Mouse (Mus musculus) thymus, adult 18-20 months (tissue): ENCODE measurements around the gene Dhrs11.
"Not testable (repeated sequence)": the region's sequence is repeated elsewhere in the genome, so short reads cannot be mapped to it uniquely, and the experiment has no call there.

Source experiments
- DNase-seq, 2 experiments: peaks; one replicate each; pipeline ENCODE4 v3.0.0; 2022; ENCODE audit warnings: mixed read lengths in 2 of 2

Gene Dhrs11

DNA sequence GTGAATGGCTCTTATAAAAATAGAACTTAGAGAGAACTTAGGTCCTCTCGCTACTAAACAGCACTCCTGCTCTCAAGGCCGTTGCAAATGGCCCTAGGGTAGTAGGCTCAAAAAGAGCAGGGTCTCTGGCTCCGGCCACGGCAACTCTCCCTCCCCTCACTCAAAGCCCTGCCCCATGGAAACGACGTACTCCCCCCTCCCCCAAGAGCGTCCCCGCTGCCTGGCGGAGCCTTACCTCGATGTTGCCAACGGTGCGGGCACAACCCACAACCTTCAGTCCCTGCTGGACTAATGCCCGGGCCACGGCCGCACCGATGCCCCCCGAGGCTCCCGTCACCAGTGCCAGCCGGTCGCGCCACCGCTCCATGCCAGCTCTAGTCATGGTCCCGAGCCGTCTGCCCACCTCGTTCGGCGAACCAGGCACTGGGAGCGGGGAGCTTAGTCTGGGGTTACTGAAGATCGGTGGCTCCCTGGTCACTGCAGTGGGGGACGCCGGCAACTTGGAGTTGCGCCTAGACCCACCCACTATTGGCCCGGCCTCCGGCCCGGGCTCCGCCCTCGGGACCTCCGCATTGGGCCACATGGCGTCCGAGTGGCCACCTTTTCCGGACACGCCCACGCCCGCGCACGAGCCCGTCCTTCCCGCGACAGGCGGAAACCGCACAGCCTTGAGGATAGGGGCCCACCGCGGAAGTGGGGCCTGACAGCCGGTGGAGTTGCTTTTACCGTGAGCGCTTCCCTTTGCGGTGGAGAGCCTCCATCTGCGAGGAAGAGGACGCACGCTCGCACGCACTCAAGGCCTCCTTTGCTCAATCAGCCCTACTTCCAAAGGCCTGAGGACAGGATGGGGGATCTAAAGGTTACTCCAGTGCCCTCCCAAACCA, at the start of gene Dhrs11:
Gene Dhrs11 (minus strand): TSS at position 479 of the 884 bp plus-strand sequence.
- peak; percentile 73 to 82 for DNase-seq

DNA sequence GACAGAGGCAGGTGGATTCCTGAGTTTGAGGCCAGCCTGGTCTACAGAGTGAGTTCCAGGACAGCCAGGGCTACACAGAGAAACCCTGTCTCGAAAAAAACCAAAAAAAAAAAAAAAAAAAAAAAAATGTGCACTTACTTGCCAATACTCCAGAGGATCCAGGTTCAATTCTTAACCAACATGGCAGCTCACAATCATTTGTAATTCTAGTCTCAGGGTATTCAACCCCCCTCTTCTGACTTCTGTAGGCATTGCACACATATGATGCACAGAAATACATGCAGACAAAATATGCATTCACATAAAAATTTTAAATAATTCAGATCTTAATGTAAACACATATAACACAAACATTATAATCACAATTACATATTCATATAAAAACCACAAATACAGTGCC, 47.2 kb upstream of the Dhrs11 start:
- DNase-seq: not testable (repeated sequence)

DNA sequence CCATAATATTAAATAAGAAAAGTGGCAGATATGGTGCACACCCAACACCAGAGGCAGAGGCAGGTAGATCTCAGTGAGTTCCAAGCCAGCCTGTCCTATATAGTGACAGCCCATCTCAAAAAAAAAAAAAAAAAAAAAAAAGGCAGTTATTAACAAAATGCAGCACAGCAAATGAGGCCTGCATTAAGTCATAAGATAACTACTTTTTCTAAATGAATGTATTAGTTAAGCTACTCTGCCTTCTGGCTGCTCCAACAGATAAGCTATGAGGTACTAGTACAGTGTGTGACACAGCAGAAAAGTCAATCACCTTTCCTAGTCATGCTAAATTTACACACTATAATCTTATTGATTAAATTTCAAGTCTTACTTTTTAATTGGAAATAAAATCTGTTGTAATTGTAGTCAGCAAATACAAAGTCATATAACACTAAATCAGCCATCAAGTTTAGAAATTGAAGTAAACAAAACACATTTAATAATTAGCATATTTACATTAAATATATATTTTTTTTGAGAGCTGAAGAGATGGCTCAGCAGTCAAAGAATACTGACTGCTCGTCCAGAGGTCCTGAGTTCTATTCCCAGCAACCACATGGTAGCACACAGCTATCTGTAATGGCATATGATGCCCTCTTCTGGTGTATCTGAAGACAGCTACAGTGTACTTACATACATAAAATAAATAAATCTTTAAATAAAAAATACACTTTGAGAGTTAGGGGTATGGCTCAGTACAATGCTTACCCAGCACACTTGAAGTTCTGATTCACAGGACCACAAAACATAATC, 44.4 kb upstream of the Dhrs11 start:
- DNase-seq: no peak

DNA sequence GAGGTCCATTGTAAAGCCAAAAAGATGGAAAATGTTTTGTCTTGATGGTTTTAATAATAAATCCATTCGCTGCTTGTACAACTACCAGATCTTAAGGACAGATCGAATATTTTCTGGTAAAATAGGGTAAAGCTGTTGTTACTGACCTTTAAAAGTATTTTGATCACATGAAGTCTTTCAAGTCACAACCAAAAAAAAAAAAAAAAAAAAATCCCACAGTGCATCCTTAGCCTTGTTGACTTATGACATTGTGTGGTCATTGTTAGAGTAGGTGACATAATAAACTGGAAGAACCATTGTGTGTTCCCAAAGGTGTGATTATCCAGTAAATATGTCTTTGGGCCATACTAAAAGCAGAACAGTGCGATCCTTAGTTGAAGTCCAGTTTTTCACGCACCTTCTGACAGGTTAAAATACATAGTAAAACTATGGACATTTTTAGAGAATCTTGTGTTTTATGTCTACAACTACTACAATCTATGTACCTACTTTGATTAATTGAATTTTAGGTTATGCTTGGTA, 42.8 kb upstream of the Dhrs11 start:
- no peak for DNase-seq

DNA sequence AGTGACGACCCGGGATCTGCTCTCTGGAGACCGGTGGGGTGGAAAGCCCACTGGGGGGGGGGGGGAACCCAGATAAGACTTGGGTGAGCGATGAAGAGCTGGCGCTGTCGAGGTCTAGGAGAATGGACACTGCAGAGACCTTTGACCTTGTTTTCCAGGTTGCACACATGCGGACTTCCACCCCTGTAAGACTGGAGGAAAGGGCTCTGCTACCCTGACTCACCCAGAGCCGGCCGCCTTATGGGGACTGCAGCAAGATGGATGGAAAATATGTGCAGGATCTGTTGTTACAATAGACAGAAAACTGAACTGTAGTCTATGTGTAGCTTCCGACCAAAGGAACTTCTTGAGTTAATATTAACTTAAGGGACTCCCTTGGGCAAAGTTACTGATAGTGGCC, 42.3 kb upstream of the Dhrs11 start:
- no peak for DNase-seq

DNA sequence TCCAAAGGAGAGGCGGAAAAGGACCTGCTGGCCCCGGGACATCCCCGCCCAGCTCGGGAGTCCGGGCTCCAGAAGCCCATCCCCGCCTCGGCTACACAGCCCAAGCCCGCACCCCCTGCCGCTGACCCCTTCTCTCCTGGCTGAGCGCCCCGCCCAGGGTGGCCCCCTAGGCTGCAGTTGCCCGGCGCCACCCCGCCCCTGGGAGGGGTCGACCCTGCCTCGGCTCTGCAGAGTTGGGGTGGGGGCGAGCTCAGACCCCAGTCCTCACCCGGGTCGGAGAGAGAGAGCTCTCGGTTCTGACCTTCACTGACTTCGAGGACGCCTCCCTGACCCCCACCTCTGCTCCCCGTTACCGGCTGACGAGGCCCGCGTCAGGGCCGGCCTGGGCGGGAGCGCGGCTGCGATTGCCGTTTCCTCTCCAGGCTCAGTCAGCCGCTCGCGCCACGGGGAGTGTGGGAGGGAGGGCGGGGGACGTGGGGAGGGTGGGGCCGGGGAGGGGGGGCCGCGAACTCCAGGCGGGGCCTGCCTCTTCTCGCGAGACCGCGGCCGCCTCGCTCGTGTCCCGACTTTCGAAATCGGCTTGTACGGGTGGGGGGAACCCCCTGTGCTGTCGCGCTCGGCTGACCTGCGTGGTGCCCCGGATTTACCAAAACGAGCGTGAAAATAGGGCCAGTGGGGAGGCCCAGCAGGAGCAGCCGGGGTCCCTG, 41.7 kb upstream of the Dhrs11 start, which contains the start of gene Ggnbp2:
Gene Ggnbp2 (minus strand): TSS at position 481 of the 707 bp plus-strand sequence.
- peak; percentile 86 to 92 for DNase-seq

DNA sequence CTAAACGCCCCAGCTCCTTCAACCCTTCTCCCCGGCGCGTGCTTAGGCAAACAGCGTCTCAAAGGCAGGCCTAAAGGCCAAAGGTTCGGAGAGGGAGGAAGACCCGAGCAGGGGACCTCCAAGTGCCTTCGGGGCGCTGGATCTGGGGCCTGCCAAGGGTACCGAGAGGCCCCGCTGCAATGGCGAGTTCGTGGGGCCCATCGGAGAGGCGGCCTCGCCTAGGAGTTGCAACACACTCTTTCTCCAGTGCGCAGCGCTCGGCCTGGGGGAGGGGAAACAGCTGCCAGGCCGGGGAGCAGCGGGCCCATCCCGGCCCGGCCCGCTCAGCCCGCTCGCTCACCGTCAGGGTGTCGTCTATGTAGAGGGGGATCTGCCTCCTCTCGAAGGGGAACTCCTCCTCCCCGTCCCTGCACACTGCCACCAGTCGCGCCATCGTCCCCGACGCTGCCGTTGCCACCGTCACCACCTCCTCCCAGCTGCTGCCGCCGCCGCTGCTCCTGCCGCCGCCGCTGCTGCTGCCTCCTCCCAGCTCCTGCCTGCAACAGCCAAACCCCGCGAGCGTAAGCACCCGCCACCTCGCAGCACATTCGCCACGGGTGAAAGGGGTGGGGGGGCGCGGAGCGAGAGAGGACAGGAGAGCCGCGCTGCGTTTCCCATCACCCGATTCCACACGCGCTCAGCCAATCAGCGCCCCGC, 40.9 kb upstream of the Dhrs11 start:
- DNase-seq: peak; percentile 94 to 95

DNA sequence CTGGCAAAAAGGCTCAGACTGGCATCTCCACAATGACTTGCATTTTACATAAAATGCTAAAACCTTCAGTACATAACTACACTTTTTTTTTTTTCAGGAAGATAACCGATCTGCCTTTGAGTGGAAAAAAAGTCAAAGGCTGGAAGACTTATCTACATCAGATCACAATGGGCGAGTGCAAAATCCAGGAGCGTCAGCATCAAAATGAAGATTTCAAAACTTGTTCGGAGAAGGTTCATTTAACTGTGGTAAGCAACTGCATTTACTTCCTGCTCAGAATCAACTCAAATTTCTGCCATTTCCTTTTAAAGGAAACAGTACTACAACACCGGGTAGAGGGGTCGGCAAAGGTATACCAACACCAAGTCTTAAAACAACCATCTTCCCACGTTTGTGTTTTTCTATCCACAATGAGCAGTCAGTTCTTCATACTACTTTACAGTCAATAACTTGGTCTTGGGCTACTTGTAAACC, 40.0 kb upstream of the Dhrs11 start:
- DNase-seq: no peak

DNA sequence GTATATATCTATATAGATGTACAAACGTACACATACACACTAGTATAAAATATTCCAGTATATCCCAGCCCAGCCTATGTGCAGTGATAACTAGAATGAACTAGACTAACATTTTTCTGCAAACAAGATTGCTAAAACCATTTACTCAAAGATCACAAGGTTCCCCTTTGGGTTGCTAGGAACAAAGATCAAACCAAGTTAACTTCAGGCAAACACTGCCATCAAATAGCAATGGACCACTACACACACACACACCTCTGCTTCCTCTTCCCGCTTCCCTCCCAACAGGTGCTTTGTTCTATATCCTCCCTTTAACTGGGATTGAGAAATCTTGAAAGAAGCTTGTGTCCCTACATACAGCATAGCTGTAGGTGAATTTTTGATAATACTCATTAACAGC, 38.8 kb upstream of the Dhrs11 start:
- no peak for DNase-seq

DNA sequence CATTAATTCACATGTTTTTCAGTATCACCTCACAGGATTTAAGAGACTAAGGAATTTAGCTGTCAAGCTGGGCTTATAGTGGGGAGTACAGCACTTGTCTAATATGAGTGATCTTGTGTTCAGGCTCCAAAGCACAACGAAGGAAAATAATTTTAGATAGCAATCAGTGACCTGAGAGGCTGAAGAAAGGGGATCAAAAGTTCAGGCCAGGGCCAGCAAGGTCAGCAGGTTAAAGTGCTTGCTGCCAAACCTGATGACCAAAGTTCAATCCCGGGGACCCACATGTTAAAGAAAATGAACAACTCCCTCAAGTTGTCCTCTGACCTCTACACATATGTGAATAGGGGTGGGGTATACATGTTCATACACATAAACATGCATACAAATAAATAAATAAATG, 36.5 kb upstream of the Dhrs11 start:
- no peak for DNase-seq

DNA sequence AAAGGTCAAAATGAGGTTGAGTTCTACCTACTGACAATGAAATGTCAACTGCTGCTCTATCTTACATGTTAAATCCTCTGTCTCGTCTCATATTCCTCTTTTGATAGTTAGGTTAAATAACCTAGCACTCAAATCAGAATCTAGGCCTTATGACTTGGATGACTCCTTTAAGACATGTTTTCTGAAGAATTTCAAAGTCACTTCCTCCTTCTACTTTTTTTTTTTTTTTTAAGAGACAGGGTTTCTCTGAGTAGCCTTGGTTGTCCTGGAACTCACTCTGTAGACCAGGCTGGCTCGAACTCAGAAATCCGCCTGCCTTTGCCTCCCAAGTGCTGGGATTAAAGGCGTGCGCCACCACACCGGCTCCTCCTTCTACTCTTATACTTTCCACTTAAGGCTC, 26.5 kb upstream of the Dhrs11 start:
- no peak for DNase-seq

DNA sequence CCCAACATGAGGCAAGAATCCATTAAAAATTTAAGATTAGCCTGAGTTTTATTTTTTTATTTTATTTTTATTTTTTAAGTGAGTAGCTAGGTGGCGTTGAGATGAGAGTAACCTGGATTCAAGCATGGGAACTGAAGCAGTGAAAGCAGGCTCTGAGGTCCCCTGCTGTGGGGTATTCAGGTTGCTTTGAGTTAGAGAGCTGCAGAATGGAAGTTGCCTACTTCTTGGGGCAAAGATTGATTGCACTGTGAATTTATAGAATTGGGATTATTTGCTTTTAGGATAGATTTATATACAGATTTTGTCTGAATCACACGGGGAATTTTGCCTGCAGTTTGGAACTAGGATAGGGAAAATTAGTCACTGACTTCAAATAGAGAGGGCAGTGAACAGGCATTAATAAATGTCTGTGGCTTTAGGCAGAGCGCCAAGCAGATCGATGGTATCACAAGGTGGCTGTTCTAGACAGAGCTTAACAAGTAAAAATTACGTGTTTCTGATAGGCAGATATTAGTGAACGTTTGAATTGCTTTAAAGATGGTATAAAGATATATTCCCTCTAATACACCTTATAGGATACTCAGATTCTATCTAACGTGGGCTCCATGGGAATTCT, 18.8 kb upstream of the Dhrs11 start:
- no peak for DNase-seq

DNA sequence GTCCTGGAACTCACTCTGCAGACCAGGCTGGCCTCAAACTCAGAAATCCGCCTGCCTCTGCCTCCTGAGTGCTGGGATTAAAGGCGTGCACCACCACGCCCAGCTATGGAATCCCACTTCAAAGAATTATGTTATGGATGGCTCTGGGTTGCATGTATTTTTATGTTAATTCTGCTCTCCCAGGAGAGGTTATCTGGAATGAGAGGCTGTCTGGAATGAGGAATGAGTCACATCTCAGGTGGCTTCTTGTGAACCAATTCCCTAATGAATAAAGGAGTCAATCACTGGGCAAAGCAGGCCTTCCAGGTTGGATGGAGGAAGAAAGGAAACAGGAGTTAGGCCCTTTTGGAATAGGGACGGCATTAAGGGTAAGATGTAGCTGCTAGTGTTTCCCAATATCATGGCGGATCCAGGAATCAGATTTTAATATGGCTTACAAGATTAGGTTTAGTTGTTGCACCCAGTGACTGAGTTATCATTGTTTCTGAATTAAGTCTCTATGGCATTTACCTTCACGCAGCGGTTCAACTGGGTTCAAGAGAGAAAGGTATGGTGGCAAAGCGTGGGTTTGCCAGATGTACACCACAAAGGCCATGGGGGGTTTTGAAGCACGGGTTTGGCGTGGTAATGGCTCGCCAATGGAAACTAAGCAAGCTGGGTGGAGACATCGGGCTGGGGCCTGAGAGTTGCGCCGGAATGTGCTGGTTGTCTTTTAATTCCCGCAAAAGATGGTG, 18.1 kb upstream of the Dhrs11 start:
- DNase-seq: no peak

DNA sequence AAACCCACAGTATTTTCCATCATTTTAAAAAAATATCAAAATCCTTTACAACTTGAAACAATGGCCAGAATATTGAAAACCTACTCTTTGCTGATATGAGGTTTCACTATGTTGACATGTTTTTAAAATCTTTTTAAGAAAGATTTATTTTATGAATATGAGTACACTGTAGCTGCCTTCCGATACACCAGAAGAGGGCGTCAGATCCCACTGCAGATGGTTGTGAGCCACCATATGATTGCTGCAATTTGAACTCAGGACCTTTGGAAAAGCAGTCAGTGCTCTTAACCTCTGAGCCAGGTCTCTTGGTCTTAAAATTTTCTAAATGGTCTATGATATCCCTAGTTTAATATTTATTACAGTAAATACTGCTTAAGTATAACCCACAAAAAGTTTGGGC, 10.5 kb upstream of the Dhrs11 start:
- DNase-seq: no peak

DNA sequence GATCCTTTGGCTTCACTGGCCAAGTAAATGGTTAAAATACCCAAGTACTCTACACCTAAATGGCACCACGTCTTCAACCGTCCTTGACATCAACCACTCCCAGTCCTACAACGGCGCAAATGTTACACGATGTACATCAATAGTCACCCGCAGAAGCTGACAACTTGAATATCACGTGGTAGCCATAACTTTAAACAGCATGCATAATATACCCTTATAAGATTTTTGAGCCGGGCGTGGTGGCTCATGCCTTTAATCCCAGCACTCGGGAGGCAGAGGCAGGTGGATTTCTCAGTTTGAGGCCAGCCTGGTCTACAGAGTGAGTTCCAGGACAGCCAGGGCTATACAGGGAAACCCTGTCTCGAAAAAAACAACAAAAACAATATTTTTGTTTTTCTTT, 701 bp upstream of the Dhrs11 start:
- DNase-seq: not testable (repeated sequence)

DNA sequence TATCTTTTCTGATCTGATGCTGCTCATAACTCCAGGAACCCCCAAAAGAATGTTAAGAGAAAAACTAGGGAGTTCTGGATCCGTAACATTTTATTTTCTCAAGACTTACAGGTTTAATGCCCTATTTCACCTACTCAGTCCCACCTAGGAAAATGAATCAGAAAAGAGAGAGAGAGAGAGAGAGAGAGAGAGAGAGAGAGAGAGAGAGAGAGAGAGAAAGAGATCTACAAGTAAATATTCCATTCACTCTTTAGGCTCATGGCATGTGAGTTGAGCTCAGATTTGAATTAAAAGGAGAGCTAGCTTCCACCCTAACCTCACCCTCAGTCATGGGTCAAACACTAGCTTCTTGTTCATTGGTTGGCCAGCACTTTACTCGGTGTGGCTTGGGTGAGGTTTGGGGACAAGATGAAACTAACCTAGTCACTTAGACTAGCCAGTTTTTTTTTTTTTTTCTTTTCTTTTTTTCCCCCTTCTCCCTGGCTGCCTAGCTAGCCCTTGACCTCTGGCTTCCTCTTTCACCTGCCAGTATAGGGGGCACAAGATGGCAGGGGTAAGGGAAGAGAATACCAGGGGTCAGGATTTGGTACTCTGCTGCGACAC, 792 bp downstream of the Dhrs11 start:
- DNase-seq: no peak

DNA sequence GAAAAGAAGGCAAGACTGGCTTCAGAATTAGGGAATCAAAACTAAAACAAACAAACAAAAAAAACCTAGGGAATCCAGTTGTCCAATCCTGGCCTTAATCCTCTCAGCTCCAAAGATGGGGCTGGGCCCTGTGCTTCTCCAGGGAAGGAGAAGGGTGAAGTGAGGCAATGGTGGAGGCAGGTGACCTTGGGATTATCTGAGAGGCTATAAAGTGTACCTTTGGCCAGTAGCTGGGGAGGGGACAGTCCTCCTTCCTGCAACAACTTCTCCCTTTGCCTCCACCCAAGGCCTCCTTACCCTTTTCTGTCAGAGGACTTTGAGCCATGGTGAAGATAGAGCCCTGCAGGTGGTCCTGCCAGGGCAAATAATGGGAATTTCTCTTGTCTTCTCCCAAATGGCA, 1.3 kb downstream of the Dhrs11 start:
- no peak for DNase-seq

DNA sequence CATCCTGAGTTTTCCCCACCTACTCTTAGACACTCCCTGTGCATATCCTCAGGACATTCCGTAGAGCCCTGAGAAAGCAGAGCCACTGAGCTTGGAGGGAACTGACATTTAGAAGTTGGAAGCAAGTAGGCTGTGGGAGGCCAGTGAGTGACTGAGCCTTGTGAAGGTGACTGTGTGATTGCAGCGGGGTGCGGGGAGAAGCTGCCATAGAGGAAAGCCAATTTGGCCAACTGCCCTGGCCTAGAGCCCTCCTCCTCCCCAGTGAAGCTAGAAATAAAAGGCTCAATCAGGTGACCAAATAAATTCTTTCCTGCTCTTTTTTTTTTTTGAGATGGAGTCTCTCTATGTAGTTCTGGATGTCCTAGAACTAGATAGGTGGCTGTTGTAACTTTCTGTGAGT, 2.6 kb downstream of the Dhrs11 start:
- no peak for DNase-seq

DNA sequence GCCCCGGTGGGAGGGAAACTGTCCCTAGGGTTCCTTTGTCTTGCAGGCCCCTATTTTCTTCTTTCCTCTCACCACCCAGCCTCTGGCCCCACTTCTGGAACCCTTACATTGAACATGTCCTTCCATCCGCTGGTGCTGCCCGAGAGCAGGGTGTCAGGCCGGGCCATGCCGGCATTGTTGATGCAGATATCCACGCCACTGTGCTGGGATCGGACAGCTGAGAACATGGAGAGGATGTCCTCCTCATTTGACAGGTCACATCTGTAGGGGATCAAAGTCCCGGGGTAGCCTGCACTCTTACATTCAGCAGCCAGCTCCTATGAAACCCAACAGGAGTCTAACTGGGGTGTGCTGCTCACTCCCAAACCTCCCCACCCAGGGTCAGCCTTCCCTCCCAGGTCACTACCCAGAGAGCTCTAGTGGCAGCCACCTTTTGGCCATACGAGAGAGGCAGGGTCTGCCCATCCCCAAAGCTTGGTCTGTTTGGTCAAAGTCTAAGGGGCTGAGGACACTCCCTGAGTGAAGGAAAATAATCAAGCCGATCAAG, 3.5 kb downstream of the Dhrs11 start:
- DNase-seq: no peak

DNA sequence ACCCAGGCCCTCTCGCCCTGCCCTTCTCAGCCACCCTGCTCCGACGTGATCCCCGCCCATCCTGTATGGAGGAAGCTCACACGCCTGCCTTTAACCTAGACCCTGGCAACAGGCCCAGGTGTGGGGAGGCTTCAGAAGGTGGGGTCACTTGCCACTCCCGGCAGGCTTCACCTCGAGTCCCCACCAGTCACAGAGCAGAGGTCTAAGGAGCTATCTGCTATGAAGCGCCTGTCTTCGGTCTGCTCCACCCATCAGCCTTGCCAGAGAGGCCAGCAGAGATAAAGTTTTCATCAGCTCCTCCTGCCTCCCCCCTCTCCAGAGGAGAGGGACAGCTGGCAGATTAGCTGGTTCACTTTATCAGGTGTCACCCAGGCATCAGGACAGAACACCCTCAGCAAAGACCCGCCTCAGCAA, 5.3 kb downstream of the Dhrs11 start:
- no peak for DNase-seq
